Mouse (Mus musculus) ES-Bruce4 (cell line): ENCODE measurements around the gene Myo6. TPM values are rescaled to one million over a fixed set of nuclear protein-coding genes. Genes with fewer than 3 reads are reported as not detected.
"Not testable (repeated sequence)": the region's sequence is repeated elsewhere in the genome, so short reads cannot be mapped to it uniquely, and the experiment has no call there.

Experiments
- H3K27ac ChIP-seq: 2 replicates; pipeline ENCODE4 v1.5.1; 2012; ENCODE audit warnings: low read length, inconsistent platforms; ENCODE audit not compliant: insufficient read depth
- H3K27me3 ChIP-seq: 2 replicates; pipeline ENCODE4 v1.6.1; 2012; ENCODE audit warnings: mild to moderate bottlenecking, low read length, inconsistent platforms; ENCODE audit not compliant: control insufficient read depth, poor library complexity, insufficient read depth, severe bottlenecking
- H3K36me3 ChIP-seq: 2 replicates; pipeline ENCODE4 v1.6.1; 2012; ENCODE audit warnings: inconsistent platforms, mild to moderate bottlenecking, low read length, moderate library complexity; ENCODE audit not compliant: control insufficient read depth, poor library complexity, insufficient read depth, severe bottlenecking
- H3K4me1 ChIP-seq: one replicate; pipeline ENCODE4 v1.8.1; 2011; ENCODE audit warnings: low read length; ENCODE audit not compliant: control insufficient read depth, insufficient read depth
- H3K4me3 ChIP-seq: 2 replicates; pipeline ENCODE4 v1.5.1; 2011; ENCODE audit warnings: low read depth, mild to moderate bottlenecking, low read length
- H3K9ac ChIP-seq: 2 replicates; pipeline ENCODE4 v1.6.1; 2012; ENCODE audit warnings: low read depth, mild to moderate bottlenecking, inconsistent platforms; ENCODE audit not compliant: poor library complexity, severe bottlenecking
- H3K9me3 ChIP-seq: replicated peaks from 2 replicates; pipeline ENCODE4 v1.6.1; 2012; ENCODE audit warnings: mild to moderate bottlenecking, low read length, inconsistent platforms; ENCODE audit not compliant: control insufficient read depth, poor library complexity, insufficient read depth, severe bottlenecking
- CTCF ChIP-seq: IDR thresholded peaks from one replicate; pipeline ENCODE4 v1.8.1; 2011; ENCODE audit warnings: low read depth, low read length
- EP300 ChIP-seq: IDR thresholded peaks from 2 replicates; pipeline ENCODE4 v1.6.1; 2011; ENCODE audit warnings: low read depth, low read length; ENCODE audit not compliant: insufficient read depth
- POLR2A ChIP-seq: IDR thresholded peaks from one replicate; pipeline ENCODE4 v1.8.1; 2011; ENCODE audit warnings: low read length; ENCODE audit not compliant: insufficient read depth
- polyA plus RNA-seq: library from polyadenylated mRNA; stranded (reverse); fragments of >200 nt; gene quantifications from 2 replicates; pipeline ENCODE4 v1.2.4, GENCODE M21; 2011; ENCODE audit warnings: low read depth; ENCODE audit not compliant: missing spikeins, insufficient read depth, insufficient read length

Myo6 gene
- polyA plus RNA-seq, 1 experiment, result 20.0 TPM

- Histone ChIP-seq H3K27ac (no peak overlapping the region), H3K27me3 (no peaks in the 10 kb centered on the region), H3K4me1 (no peaks in the 10 kb centered on the region), H3K36me3 (no peaks in the 10 kb centered on the region), H3K4me3 (no peak overlapping the region), H3K9me3 (no peaks in the 10 kb centered on the region), H3K9ac (no peak overlapping the region)
- TF ChIP-seq CTCF (no peak), EP300 (no peak)
Observed at GRCm38 (mm10) chr9:80306390-80306789, 141.6 kb downstream of the Myo6 start.

GRCm38 (mm10) chr9:80306853-80307252 is 142.0 kb downstream of the Myo6 start:
- no peaks in the 10 kb centered on the region for H3K27me3 ChIP-seq
- no peak overlapping the region for H3K4me3 ChIP-seq
- TF ChIP-seq POLR2A, result no peak
- no peak for TF ChIP-seq CTCF
- TF ChIP-seq EP300, result no peak
- no peak overlapping the region for H3K27ac ChIP-seq
- H3K36me3 ChIP-seq, result no peaks in the 10 kb centered on the region
- H3K9ac ChIP-seq, result no peak overlapping the region
- no peaks in the 10 kb centered on the region for H3K9me3 ChIP-seq
- H3K4me1 ChIP-seq, result no peaks in the 10 kb centered on the region

- Histone ChIP-seq H3K36me3 (no peaks in the 10 kb centered on the region), H3K27me3 (no peaks in the 10 kb centered on the region), H3K9me3 (no peaks in the 10 kb centered on the region), H3K4me1 (no peaks in the 10 kb centered on the region), H3K27ac (no peak overlapping the region), H3K9ac (no peak overlapping the region), H3K4me3 (no peak overlapping the region)
- no peak for TF ChIP-seq CTCF
- TF ChIP-seq EP300, result no peak
- no peak for TF ChIP-seq POLR2A
Observed at GRCm38 (mm10) chr9:80307629-80308028, 142.8 kb downstream of the Myo6 start.

GRCm38 (mm10) chr9:80313610-80314009 is 148.8 kb downstream of the Myo6 start:
- Histone ChIP-seq H3K27me3 (no peaks in the 10 kb centered on the region), H3K4me1 (no peaks in the 10 kb centered on the region), H3K9ac (no peak overlapping the region), H3K36me3 (no peaks in the 10 kb centered on the region), H3K27ac (no peak overlapping the region), H3K4me3 (no peak overlapping the region), H3K9me3 (peaks cover 7% of the 10 kb centered on the region; the same call in 1 of the 2 replicates)
- TF ChIP-seq CTCF (no peak), POLR2A (no peak), EP300 (no peak)

GRCm38 (mm10) chr9:80315922-80316321 is 151.1 kb downstream of the Myo6 start:
- TF ChIP-seq CTCF (no peak), EP300 (no peak)
- Histone ChIP-seq H3K27me3 (no peaks in the 10 kb centered on the region), H3K9me3 (peaks cover 7% of the 10 kb centered on the region; the same call in 1 of the 2 replicates), H3K4me3 (no peak overlapping the region), H3K9ac (no peak overlapping the region), H3K36me3 (no peaks in the 10 kb centered on the region), H3K27ac (no peak overlapping the region), H3K4me1 (no peaks in the 10 kb centered on the region)

GRCm38 (mm10) chr9:80318027-80318426 is 153.2 kb downstream of the Myo6 start:
- Histone ChIP-seq H3K27me3 (no peaks in the 10 kb centered on the region), H3K27ac (no peak overlapping the region), H3K36me3 (no peaks in the 10 kb centered on the region), H3K4me3 (no peak overlapping the region), H3K9ac (no peak overlapping the region), H3K9me3 (peaks cover 7% of the 10 kb centered on the region; the same call in 1 of the 2 replicates), H3K4me1 (no peaks in the 10 kb centered on the region)
- no peak for TF ChIP-seq CTCF
- TF ChIP-seq EP300, result no peak
- TF ChIP-seq POLR2A, result no peak

- H3K4me3 ChIP-seq, H3K9me3 ChIP-seq, H3K9ac ChIP-seq, H3K27ac ChIP-seq, H3K4me1 ChIP-seq, H3K36me3 ChIP-seq, H3K27me3 ChIP-seq: not testable (repeated sequence)
Observed at GRCm38 (mm10) chr9:80321051-80321887, 156.4 kb downstream of the Myo6 start.
